Mouse (Mus musculus): ENCODE measurements around the gene Mcpt9. TPM values are rescaled to one million over a fixed set of nuclear protein-coding genes. Genes with fewer than 3 reads are reported as not detected.
"Not testable (repeated sequence)": the region's sequence is repeated elsewhere in the genome, so short reads cannot be mapped to it uniquely, and the experiment has no call there.

The Mcpt9 gene
- polyA plus RNA-seq (2015; fragmentation: Nextera tagmentation; extraction: Ambion mirVana): not detected in 2 replicates

DNA sequence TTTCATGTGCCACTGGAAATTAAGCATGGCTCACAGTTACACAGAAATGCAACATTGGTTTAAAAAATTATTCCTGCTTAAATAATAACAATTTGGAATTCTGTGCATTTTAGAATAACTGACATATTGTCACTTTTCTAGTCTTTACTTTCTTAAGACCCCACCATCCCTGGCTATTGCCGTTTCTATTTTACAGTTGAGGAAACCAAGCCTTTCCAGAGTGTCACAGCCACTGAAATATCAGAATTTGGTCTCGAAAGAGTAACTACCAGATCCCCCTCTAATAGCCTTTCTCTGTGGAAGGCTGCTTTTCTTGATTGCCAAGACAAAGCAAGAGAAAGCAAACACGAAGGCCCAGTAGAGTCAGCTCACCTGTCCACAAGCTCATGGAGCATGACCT, at the start of gene Mcpt9:
Gene Mcpt9 (minus strand): TSS at position 101 of the 400 bp plus-strand sequence.
- not testable (repeated sequence) for H3K27ac ChIP-seq; H3K9ac ChIP-seq; H3K4me2 ChIP-seq; H3K4me3 ChIP-seq; H3K36me3 ChIP-seq (ENCODE audit: poor library complexity, severe bottlenecking); H3K27me3 ChIP-seq; H3K4me1 ChIP-seq; H3K9me3 ChIP-seq (replicated peaks); ATAC-seq
- WGBS: 83% methylated on average over 3 of the region's 3 CpGs

DNA sequence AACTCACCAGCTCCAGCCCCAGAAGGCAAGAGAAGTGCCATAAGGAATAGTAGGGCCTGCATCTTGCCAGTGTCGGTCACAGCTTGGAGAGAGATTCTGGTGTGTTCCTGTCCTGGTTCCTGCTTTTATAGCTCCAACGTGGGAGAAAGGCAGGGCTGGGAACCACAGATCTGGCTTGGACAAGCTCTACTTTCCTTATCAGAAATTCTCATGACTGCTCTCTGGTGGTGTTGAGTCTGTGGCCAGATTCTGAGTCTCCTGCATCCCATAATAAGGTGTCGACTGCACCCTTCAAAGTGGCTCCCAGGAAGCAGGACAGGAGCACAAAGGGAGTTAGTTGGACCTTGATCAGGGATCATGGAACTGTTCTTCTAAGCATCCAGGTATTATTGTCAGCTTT, 31.9 kb upstream of the Mcpt9 start, which contains the start of gene Mcpt4:
Gene Mcpt4 (minus strand): TSS at position 101 of the 400 bp plus-strand sequence.
- H3K4me2 ChIP-seq; H3K4me3 ChIP-seq; ATAC-seq; H3K4me1 ChIP-seq; H3K9ac ChIP-seq; H3K36me3 ChIP-seq (ENCODE audit: poor library complexity, severe bottlenecking); H3K27me3 ChIP-seq; H3K27ac ChIP-seq; H3K9me3 ChIP-seq (replicated peaks): not testable (repeated sequence)
- 80% methylated on average over 3 of the region's 3 CpGs for WGBS

DNA sequence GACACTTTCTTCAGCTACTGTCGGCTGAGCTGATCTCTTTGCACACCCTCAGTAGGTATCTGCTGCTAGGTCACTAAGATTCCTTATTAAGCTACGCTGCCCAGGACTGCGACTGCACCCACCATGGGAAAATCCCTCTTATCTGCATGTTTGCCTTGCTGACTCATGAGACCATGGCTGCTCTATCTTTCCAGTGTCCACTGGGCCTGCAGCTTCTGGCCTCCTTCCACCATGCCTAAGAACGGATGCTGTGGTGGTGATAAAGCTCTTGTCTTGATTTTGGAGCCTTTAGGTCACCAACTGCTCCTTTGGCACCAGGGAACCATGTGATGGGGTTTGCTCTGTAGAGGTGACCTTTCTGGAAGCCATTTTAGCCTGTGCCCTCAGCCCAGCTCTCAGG, 27.4 kb upstream of the Mcpt9 start:
- H3K4me2 ChIP-seq: no peak overlapping the region
- no peaks in the 10 kb centered on the region for H3K9me3 ChIP-seq (replicated peaks)
- H3K4me1 ChIP-seq: no peaks in the 10 kb centered on the region
- no peak overlapping the region for H3K9ac ChIP-seq
- no peaks in the 10 kb centered on the region for H3K36me3 ChIP-seq (ENCODE audit: poor library complexity, severe bottlenecking)
- no peaks in the 10 kb centered on the region for H3K27me3 ChIP-seq
- H3K4me3 ChIP-seq: no peak overlapping the region
- 92% methylated on average over 4 of the region's 4 CpGs for WGBS
- ATAC-seq: no peak
- no peak overlapping the region for H3K27ac ChIP-seq

DNA sequence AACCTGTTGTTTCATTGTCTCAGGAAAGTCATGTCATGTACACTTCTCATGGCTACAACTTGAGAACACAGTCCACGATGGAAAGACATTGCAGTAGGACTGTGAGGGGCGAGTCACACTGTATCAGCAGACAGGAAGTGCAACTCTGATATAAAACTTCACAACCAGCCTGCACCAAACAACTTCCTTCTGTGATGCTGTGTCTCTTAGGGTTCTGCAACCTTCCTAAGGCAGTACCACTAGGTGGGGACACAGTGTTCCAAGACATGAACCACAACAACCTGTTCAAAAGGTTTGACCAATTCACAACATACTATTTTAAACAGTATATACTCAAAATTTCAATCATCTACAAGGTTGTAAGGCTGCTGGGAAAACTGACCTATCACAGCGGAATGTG, 25.1 kb upstream of the Mcpt9 start:
- H3K4me1 ChIP-seq: no peaks in the 10 kb centered on the region
- no peaks in the 10 kb centered on the region for H3K9me3 ChIP-seq (replicated peaks)
- no peaks in the 10 kb centered on the region for H3K27me3 ChIP-seq
- H3K4me2 ChIP-seq: no peak overlapping the region
- WGBS: 88% methylated on average over 3 of the region's 3 CpGs
- no peak overlapping the region for H3K27ac ChIP-seq
- ATAC-seq: no peak
- H3K36me3 ChIP-seq (ENCODE audit: poor library complexity, severe bottlenecking): no peaks in the 10 kb centered on the region
- no peak overlapping the region for H3K4me3 ChIP-seq
- no peak overlapping the region for H3K9ac ChIP-seq

DNA sequence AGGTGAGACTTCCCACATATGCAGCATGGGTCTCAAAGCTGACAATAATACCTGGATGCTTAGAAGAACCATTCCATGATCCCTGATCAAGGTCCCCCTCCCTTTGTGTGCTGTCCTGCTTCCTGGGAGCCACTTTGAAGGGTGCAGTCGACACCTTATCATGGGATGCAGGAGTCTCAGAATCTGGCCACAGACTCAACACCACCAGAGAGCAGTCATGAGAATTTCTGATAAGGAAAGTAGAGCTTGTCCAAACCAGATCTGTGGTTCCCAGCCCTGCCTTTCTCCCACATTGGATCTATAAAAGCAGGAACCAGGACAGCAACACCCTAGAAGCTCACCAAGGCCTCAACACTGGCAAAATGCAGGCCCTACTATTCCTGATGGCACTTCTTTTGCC, 11.5 kb upstream of the Mcpt9 start, which contains the start of gene Mcpt2:
Gene Mcpt2 (plus strand): TSS at position 250 of the 400 bp plus-strand sequence.
- H3K4me2 ChIP-seq; H3K27me3 ChIP-seq; H3K27ac ChIP-seq; H3K9ac ChIP-seq; H3K4me3 ChIP-seq; ATAC-seq; H3K4me1 ChIP-seq; H3K36me3 ChIP-seq (ENCODE audit: poor library complexity, severe bottlenecking); H3K9me3 ChIP-seq (replicated peaks): not testable (repeated sequence)
- WGBS: 83% methylated on average over 1 of the region's 1 CpGs

DNA sequence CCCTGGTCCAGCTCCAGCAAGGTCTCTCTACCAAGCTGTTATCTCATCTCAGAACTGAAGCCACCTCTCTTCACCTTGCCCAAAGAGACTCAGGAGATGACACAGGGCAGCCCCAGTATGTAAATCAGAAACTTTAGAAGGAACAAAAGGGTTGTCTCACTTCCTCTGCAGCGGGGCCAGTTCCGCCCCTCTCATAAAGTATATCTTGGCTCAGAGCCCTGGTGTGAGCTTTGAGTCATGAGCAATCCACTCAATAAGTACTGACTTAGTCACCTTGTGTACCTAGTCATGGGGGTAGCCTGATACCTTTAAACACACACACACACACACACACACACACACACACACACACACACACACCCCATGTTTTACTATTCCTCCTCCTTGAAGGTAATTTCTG, 4.1 kb upstream of the Mcpt9 start:
- no peak for ATAC-seq
- Histone ChIP-seq H3K27ac (no peak overlapping the region), H3K4me2 (no peak overlapping the region), H3K27me3 (no peaks in the 10 kb centered on the region), H3K36me3 (ENCODE audit: poor library complexity, severe bottlenecking) (no peaks in the 10 kb centered on the region), H3K4me1 (no peaks in the 10 kb centered on the region), H3K9me3 (replicated peaks) (no peaks in the 10 kb centered on the region), H3K4me3 (no peak overlapping the region), H3K9ac (no peak overlapping the region)
- WGBS: 87% methylated on average over 2 of the region's 2 CpGs

DNA sequence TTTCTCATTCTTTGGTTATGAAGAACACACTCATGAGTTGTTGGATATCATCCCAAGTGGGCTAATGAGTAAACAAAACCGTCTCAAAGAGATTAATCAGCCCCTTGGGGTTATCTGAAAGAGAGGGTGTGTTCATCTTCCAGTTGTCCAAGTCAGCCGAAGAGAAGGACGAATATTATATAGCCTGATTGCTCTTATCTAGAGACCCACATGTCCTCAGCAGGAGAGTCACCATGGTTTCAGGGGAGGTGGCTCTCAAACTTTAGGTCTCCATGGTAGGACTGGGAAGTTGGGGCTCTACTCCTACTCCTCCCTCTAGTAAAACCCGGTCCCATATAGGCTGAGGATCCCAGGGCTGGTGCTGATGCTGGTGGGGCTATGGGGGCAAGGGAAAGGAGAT, 9.0 kb downstream of the Mcpt9 start:
- not testable (repeated sequence) for H3K27me3 ChIP-seq; ATAC-seq; H3K36me3 ChIP-seq (ENCODE audit: poor library complexity, severe bottlenecking); H3K4me2 ChIP-seq; H3K4me3 ChIP-seq; H3K9me3 ChIP-seq (replicated peaks); H3K4me1 ChIP-seq; H3K27ac ChIP-seq; H3K9ac ChIP-seq
- 84% methylated on average over 4 of the region's 4 CpGs for WGBS

DNA sequence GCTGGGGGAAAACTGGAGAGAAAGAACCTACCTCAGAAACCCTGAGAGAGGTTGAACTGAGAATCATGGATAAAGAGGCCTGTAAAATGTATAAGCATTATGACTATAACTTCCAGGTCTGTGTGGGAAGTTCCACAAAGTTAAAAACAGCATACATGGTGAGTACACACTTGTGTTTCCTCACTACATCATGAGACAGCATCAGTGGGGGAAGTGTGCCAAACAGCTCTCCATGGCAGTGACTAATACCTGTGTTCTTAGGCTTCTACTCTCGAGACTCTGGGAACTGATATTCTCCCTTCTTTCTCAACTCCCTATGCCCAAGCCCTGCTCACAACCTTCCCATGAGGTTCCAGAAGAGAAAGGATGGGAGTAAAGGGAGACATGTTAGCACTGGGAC, 10.8 kb downstream of the Mcpt9 start:
- ATAC-seq: no peak
- H3K36me3 ChIP-seq (ENCODE audit: poor library complexity, severe bottlenecking): no peaks in the 10 kb centered on the region
- WGBS: 71% methylated on average over 1 of the region's 1 CpGs
- H3K4me2 ChIP-seq: no peak overlapping the region
- H3K9ac ChIP-seq: no peak overlapping the region
- no peaks in the 10 kb centered on the region for H3K9me3 ChIP-seq (replicated peaks)
- no peaks in the 10 kb centered on the region for H3K27me3 ChIP-seq
- no peak overlapping the region for H3K27ac ChIP-seq
- H3K4me1 ChIP-seq: no peaks in the 10 kb centered on the region
- H3K4me3 ChIP-seq: no peak overlapping the region

DNA sequence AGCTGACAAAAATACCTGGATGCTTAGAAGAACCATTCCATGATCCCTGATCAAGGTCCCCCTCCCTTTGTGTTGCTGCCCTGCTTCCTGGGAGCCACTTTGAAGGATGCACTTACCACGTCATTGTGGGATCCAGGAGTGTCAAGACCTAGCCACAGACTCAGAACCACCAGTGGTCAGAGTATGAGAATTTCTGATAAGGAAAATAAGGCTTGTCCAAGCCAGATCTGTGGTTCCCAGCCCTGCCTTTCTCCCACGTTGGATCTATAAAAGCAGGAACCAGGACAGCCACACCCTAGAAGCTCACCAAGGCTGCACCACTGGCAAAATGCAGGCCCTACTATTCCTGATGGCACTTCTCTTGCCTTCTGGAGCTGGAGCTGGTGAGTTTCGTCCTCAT, 12.6 kb downstream of the Mcpt9 start, which contains the start of gene Mcpt1:
Gene Mcpt1 (plus strand): TSS at position 301 of the 400 bp plus-strand sequence.
- not testable (repeated sequence) for H3K4me3 ChIP-seq; H3K4me2 ChIP-seq; H3K9me3 ChIP-seq (replicated peaks)

DNA sequence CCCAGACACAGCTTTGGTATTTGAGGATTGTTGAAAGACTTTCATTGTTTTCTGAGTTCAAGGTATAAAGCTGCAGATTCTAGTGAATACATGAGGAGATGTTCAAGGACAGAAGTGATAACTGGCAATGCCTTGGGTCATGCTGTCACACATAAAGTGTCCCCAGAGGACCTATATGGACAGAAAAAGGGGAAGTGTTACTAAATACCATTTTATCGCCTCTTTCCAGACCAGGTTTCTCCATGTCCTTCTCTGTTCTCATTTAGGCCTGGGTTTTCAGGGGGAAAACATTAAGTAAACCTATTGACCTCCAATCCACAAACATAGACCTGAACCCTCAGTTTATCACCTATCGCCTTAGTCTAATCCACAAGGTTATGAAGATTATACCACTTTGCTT, 16.4 kb downstream of the Mcpt9 start:
- Histone ChIP-seq H3K4me2 (no peak overlapping the region), H3K9ac (no peak overlapping the region), H3K9me3 (replicated peaks) (no peaks in the 10 kb centered on the region), H3K27me3 (no peaks in the 10 kb centered on the region), H3K27ac (no peak overlapping the region), H3K36me3 (ENCODE audit: poor library complexity, severe bottlenecking) (no peaks in the 10 kb centered on the region), H3K4me3 (no peak overlapping the region), H3K4me1 (no peaks in the 10 kb centered on the region)
- 95% methylated on average over 2 of the region's 2 CpGs for whole genome bisulfite sequencing
- ATAC-seq: no peak

More for the DNA sequence above, 12.6 kb downstream of the Mcpt9 start, which contains the start of gene Mcpt1:
- not testable (repeated sequence) for H3K9ac ChIP-seq; ATAC-seq; H3K36me3 ChIP-seq (ENCODE audit: poor library complexity, severe bottlenecking); H3K4me1 ChIP-seq; H3K27me3 ChIP-seq; H3K27ac ChIP-seq
- 85% methylated on average over 3 of the region's 3 CpGs for WGBS

DNA sequence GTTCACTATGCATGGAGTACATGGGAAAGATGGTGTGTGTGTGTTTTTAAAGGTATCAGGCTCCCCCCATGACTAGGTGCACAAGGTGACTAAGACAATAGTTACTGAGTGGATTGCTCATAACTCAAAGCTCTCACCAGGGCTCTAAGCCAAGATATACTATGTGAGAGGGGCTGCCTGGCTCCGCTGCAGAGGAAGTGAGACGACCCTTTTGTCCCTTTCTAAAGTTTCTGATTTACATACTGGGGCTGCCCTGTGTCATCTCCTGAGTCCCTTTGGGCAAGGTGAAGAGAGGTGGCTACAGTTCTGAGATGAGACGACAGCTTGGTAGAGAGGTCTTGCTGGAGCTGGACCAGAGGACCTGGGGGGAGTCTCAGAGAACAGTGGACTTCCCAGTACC, 17.1 kb downstream of the Mcpt9 start:
- ATAC-seq: no peak
- no peaks in the 10 kb centered on the region for H3K9me3 ChIP-seq (replicated peaks)
- H3K27ac ChIP-seq: no peak overlapping the region
- no peak overlapping the region for H3K9ac ChIP-seq
- no peak overlapping the region for H3K4me2 ChIP-seq
- no peaks in the 10 kb centered on the region for H3K36me3 ChIP-seq (ENCODE audit: poor library complexity, severe bottlenecking)
- 66% methylated on average over 3 of the region's 3 CpGs for WGBS
- H3K4me3 ChIP-seq: no peak overlapping the region
- no peaks in the 10 kb centered on the region for H3K4me1 ChIP-seq
- H3K27me3 ChIP-seq: no peaks in the 10 kb centered on the region

DNA sequence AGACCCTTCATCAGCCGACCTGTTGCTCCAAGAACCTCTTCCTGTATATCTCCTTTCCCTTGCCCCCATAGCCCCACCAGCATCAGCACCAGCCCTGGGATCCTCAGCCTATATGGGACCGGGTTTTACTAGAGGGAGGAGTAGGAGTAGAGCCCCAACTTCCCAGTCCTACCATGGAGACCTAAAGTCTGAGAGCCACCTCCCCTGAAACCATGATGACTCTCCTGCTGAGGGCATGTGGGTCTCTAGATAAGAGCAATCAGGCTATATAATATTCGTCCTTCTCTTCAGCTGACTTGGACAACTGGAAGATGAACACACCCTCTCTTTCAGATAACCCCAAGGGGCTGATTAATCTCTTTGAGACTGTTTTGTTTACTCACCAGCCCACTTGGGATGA, 42.8 kb downstream of the Mcpt9 start:
- not testable (repeated sequence) for H3K27me3 ChIP-seq; H3K9ac ChIP-seq; H3K36me3 ChIP-seq (ENCODE audit: poor library complexity, severe bottlenecking); H3K4me3 ChIP-seq; H3K27ac ChIP-seq; H3K4me1 ChIP-seq; H3K4me2 ChIP-seq; ATAC-seq; H3K9me3 ChIP-seq (replicated peaks)
- 83% methylated on average over 2 of the region's 3 CpGs for WGBS
